Mouse (Mus musculus) testis, adult 2 months (tissue): Measurements from ENCODE around the gene Crtc1. TPM values are rescaled to one million over a fixed set of nuclear protein-coding genes. Genes with fewer than 3 reads are reported as not detected.

Experiments
- H3K27ac ChIP-seq: fragments of 200-500 bp; 2 replicates; pipeline ENCODE4 v1.5.1; 2012; ENCODE audit warnings: low read depth, low read length; ENCODE audit not compliant: control insufficient read depth, insufficient read depth
- H3K27me3 ChIP-seq: fragments of 200-500 bp; 2 replicates; pipeline ENCODE4 v1.6.1; 2012; ENCODE audit warnings: mild to moderate bottlenecking, low read length, moderate library complexity; ENCODE audit not compliant: control insufficient read depth, insufficient read depth
- H3K36me3 ChIP-seq: fragments of 200-500 bp; 2 replicates; pipeline ENCODE4 v1.6.1; 2012; ENCODE audit warnings: mild to moderate bottlenecking, low read length; ENCODE audit not compliant: control insufficient read depth, insufficient read depth
- H3K4me1 ChIP-seq: fragments of 200-500 bp; 2 replicates; pipeline ENCODE4 v1.6.1; 2012; ENCODE audit warnings: low read length; ENCODE audit not compliant: control insufficient read depth, insufficient read depth
- H3K4me3 ChIP-seq: fragments of 200-500 bp; 2 replicates; pipeline ENCODE4 v1.5.1; 2012; ENCODE audit warnings: low read depth, mild to moderate bottlenecking, low read length, moderate library complexity, mixed read lengths; ENCODE audit not compliant: control insufficient read depth
- CTCF ChIP-seq: fragments of 200-500 bp; IDR thresholded peaks from 2 replicates; pipeline ENCODE4 v1.5.1; 2012; ENCODE audit warnings: low read depth, mild to moderate bottlenecking, inconsistent platforms, low read length, moderate library complexity; ENCODE audit not compliant: control insufficient read depth, insufficient read depth, insufficient replicate concordance
- POLR2A ChIP-seq: fragments of 200-500 bp; IDR thresholded peaks from 2 replicates; pipeline ENCODE4 v1.6.1; 2012; ENCODE audit warnings: low read depth, mild to moderate bottlenecking, inconsistent platforms, low read length, moderate library complexity; ENCODE audit not compliant: control insufficient read depth
- polyA plus RNA-seq: library from polyadenylated mRNA; depleted of rRNA; stranded (reverse); fragments of >200 nt; gene quantifications from 2 replicates; pipeline ENCODE4 v1.2.3, GENCODE M21; 2012

The Crtc1 gene
- polyA plus RNA-seq, 1 experiment = 12.3 TPM

- Histone ChIP-seq H3K27ac (peak overlapping the region; percentile 62), H3K36me3 (no peaks in the 10 kb centered on the region), H3K4me3 (no peak overlapping the region), H3K27me3 (no peaks in the 10 kb centered on the region), H3K4me1 (peaks cover 11% of the 10 kb centered on the region)
- TF ChIP-seq CTCF (no peak), POLR2A (no peak)
These were observed 22.6 kb upstream of the Crtc1 start for GRCm38 (mm10) chr8:70461765-70462515.

- Histone ChIP-seq H3K27ac (no peak overlapping the region), H3K27me3 (no peaks in the 10 kb centered on the region), H3K36me3 (no peaks in the 10 kb centered on the region), H3K4me1 (peaks cover 11% of the 10 kb centered on the region), H3K4me3 (no peak overlapping the region)
- TF ChIP-seq POLR2A (no peak), CTCF (no peak)
These were observed 21.2 kb upstream of the Crtc1 start for GRCm38 (mm10) chr8:70460606-70461005.

- TF ChIP-seq CTCF = no peak
- TF ChIP-seq POLR2A = no peak
- peaks cover 11% of the 10 kb centered on the region for H3K4me1 ChIP-seq
- H3K4me3 ChIP-seq = no peak overlapping the region
- no peaks in the 10 kb centered on the region for H3K27me3 ChIP-seq
- H3K27ac ChIP-seq = no peak overlapping the region
- H3K36me3 ChIP-seq = no peaks in the 10 kb centered on the region
These were observed 20.8 kb upstream of the Crtc1 start for GRCm38 (mm10) chr8:70460199-70460598.

GRCm38 (mm10) chr8:70459636-70460035 lies 20.3 kb upstream of the Crtc1 start:
- Histone ChIP-seq H3K36me3 (no peaks in the 10 kb centered on the region), H3K27me3 (no peaks in the 10 kb centered on the region), H3K27ac (no peak overlapping the region), H3K4me1 (peaks cover 11% of the 10 kb centered on the region), H3K4me3 (no peak overlapping the region)
- no peak for TF ChIP-seq CTCF
- no peak for TF ChIP-seq POLR2A

GRCm38 (mm10) chr8:70458462-70458861 lies 19.1 kb upstream of the Crtc1 start:
- H3K36me3 ChIP-seq = no peaks in the 10 kb centered on the region
- H3K27ac ChIP-seq = no peak overlapping the region
- TF ChIP-seq CTCF (no peak), POLR2A (no peak)
- H3K4me3 ChIP-seq = no peak overlapping the region
- peaks cover 11% of the 10 kb centered on the region for H3K4me1 ChIP-seq
- H3K27me3 ChIP-seq = no peaks in the 10 kb centered on the region

GRCm38 (mm10) chr8:70457882-70458281 lies 18.5 kb upstream of the Crtc1 start:
- TF ChIP-seq POLR2A (no peak), CTCF (no peak)
- no peaks in the 10 kb centered on the region for H3K27me3 ChIP-seq
- no peak overlapping the region for H3K4me3 ChIP-seq

GRCm38 (mm10) chr8:70456996-70457395 lies 17.6 kb upstream of the Crtc1 start:
- Histone ChIP-seq H3K36me3 (no peaks in the 10 kb centered on the region), H3K27ac (no peak overlapping the region), H3K4me3 (no peak overlapping the region), H3K27me3 (no peaks in the 10 kb centered on the region), H3K4me1 (peaks cover 13% of the 10 kb centered on the region)
- TF ChIP-seq POLR2A (no peak), CTCF (no peak)

More at GRCm38 (mm10) chr8:70457882-70458281, 18.5 kb upstream of the Crtc1 start:
- Histone ChIP-seq H3K27ac (no peak overlapping the region), H3K4me1 (peaks cover 11% of the 10 kb centered on the region), H3K36me3 (no peaks in the 10 kb centered on the region)

- no peak overlapping the region for H3K27ac ChIP-seq
- H3K4me1 ChIP-seq = peaks cover 14% of the 10 kb centered on the region
- H3K4me3 ChIP-seq = no peak overlapping the region
- TF ChIP-seq CTCF (no peak), POLR2A (no peak)
- no peaks in the 10 kb centered on the region for H3K27me3 ChIP-seq
- H3K36me3 ChIP-seq = no peaks in the 10 kb centered on the region
These were observed 14.5 kb upstream of the Crtc1 start for GRCm38 (mm10) chr8:70453852-70454251.
